Mouse (Mus musculus) brain, adult 2 months (tissue): ENCODE measurements at regions not wholly inside any gene's neighbourhood (a gene's known extent, or its start where the extent isn't known, plus 50 kb on each side); places are given as distances from the start of the nearest gene placed in this dataset.

Source experiments
- DNase-seq: peaks from one replicate; pipeline ENCODE4 v3.0.0; 2011; ENCODE audit warnings: low read depth, low spot score

DNA sequence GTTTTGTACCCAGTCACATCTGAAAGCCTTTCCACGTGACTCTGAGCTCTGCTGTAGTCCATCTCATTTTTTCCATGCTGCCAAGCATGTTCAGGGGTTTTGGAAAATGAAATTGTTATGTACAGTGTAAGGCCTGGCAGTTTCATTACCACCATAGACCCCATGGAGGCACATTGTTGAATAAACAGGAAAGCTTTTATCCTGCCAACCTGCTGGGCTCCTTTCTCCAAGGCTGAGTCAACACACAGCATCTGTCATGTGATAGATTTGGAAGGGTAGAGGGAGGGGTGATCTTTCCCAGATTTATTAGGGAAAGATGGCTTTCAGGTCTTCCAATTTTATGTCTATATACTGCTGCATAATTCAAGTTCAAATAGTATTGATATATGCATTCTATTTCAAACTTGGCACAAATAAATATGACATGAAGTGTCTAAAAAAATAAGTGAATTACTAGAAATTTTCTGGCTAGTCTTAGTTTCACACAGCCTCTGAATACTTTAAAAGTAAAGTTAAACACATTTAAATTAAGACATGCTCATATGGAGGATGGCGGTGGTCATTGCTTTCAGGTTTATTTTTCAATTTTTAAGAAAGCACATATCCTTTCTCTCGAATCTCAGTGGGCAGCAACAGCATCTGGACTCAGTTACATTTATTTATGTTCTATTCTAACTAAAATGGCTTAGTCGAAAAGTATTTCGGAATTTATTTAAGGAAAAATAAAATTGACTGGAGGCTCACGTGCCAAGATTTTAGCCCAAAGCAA lies 942.1 kb upstream of the Flrt2 start:
- DNase-seq: peak; percentile 35

DNA sequence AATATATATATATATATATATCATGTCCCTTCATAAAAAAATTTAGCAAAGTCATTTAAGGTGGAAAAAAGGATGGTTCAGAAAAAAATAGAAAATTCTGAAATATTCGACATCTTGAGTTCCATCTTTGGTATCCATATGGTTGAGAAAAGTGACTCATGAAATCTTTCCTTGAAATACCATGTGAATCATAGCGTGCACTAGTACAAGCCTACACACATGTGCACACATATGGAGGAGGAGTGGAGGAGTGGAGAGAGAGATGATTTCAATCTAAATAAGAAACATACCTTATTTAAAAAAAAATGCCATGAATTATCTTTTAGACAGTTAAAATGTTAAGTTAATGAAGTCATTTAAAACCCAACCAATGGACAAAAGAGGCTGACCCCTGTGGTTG lies 936.3 kb upstream of the Flrt2 start:
- peak; percentile 70 for DNase-seq

DNA sequence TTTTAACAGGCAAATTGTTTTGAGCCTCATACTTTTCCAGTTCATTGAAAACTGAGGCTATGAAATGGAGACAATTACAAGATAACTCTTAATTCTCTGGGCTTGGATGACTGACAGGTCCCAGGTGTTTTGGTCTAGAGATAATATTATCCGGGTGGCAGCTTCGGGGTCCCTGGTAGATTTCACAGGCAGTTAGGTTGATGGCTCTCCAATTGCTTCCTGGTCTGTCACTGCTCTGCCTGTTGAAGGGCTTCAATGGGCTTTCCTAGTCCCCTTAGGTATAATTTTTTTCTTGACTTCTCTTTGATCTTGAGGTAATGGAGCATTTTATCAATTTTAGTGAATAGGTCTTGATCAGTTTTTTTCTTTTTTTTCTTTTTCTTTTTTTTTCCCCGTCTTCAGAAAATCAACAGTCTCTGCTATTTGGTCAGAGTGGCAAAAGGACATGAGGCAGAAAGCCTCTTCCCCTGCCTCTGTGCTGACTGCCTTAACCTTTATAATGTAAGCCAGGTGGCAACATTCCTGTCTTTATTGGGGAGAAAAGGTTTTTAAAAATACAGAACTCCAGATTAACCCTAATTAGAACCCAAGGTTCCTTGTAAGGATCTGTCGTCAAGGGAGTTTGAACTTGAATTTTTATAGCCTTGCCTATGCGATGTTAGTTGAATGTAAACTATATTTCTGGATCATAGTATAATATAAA lies 896.0 kb upstream of the Flrt2 start:
- DNase-seq: no peak

DNA sequence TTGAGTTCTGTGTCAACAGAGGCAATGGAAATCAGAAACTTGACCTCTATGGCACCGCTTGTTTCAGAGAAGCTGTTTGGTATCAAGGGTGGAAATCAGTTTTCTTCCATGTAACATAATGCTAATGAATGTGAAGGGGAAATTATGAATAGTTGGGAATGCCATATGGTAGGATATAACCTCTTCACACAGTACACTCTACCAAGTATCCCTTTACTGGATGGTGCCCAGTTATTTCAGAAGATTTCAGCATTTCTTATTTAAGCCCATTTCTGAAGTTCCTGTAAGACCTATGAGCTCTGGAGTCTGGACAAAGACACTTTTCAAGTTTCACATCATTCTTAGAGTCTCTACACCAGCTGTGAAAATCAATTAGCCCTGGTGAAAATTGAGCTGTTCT lies 887.3 kb upstream of the Flrt2 start:
- DNase-seq: no peak

DNA sequence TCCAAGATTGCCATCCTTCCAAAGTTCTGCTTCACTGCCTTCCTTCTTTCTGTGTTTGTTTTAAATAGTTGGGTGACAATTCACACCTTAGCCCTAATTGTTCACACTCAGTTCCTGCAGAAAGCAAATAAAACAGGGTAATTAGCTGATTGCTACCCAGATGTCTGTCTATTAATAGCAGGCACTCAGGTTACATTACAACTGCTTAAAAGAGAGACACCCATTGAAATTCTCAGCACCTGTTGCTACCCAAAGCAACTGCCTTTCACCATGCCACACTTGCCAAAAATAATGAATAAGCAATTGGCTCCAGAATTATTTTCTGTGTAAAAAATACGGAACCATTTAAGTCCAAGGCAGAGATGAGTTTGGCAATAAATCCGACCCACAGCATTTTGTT lies 860.6 kb upstream of the Flrt2 start:
- DNase-seq: peak; percentile 2

DNA sequence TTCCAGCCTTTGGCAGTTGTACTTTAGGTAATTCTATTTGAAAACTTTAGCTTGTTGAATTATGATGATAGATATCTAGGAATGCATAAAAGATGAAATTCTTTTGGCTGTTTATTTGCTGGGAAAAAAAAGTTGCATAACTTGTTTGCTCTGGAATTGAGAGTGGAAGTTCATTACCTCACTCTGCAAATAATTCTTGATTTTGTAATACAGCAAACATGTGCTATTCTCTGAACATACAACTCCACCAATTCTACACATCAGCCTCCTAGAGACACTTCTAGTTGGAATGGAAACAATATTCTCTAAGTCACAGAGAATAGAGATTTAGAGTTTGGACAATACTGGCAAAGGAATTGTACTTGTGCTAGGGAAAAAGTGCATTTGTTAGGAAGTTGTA lies 829.3 kb upstream of the Flrt2 start:
- no peak for DNase-seq

DNA sequence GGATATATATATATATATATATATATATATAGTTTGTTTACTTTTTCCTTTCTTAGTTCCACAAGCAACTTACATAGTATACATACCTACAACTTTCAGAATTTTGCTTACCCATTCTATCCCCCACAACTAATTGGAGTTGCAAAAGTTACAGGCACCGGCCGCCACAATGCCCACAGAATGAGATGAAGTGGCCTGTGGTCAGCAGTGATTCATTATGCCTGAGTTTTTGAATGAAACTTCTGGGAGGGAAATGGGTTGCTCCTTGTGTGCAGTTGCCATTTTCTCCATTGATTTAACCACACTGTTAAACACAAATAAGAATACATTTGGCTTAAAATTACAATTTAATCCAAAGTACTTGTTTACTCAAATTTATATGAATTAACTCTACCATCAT lies 781.2 kb upstream of the Flrt2 start:
- DNase-seq: no peak

DNA sequence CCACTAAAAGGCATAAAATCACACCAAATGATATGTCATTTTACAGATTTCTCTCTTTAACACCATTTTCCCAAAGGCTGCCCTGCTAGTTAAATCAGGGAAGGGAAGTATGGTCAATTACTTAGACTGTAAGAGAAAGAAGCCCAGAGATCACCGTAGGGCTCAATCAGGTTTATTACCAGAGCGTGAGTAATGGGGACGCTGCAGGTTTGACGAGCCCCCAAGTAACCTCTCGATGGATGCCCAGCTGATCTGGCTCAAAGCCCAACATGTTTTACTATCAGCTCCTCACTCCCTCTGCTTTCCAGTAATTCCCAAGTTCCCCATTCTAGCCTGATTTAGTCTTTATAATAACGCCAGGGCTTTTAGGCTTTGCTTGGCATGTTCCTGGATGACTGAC lies 749.0 kb upstream of the Flrt2 start:
- DNase-seq: no peak
